Mouse (Mus musculus): Measurements from ENCODE around the gene Kif12.

GRCm38 (mm10) chr4:63158192-63158591, 13.7 kb downstream of the Kif12 start:
- TF ChIP-seq POLR2A (IDR thresholded peaks at IDR 0.05; ENCODE audit: insufficient read depth, low read length) = no peak
- no peak for TF ChIP-seq CTCF (IDR thresholded peaks at IDR 0.05; ENCODE audit: low read depth, low read length)
- no peak for TF ChIP-seq EP300 (IDR thresholded peaks at IDR 0.05; ENCODE audit: insufficient read depth, low read depth, low read length)
